ENCODE assay signal across 7 mouse cellular contexts in genomic region chr11:121702895-121703618, GRCm38 (mm10). TPM values are rescaled to one million over a fixed set of nuclear protein-coding genes. Genes with fewer than 3 reads are reported as not detected.
DNase-seq lines count a peak whose midpoint lies in the region; ATAC-seq lines count a peak whose summit lies in the region.

No protein-coding gene starts in this region.

- peaks cover 8% of the 10 kb centered on the region for H3K36me3 ChIP-seq in megakaryocyte, embryonic 14.5 days (replicated peaks; ENCODE audit: low read length)

- peaks cover 38% of the 10 kb centered on the region for H3K27me3 ChIP-seq in megakaryocyte, embryonic 14.5 days (replicated peaks)

- H3K4me3 ChIP-seq in megakaryocyte, embryonic 14.5 days (replicated peaks), result peak overlapping the region; percentile 97

- peak; percentile 44 for DNase-seq in ZHBTc4 (ENCODE audit: low read depth, low spot score)
- peak; percentile 26 to 32 for DNase-seq in cerebellum, postnatal 4 days (ENCODE audit: low spot score in 2 of 2)
- peak; percentile 78 for DNase-seq in gastrocnemius, postnatal 14 days
- peak; percentile 56 to 74 for DNase-seq in left cerebral cortex, postnatal 14 days (ENCODE audit: low spot score in 2 of 2)
- DNase-seq in right cerebral cortex, postnatal 25 days, result peak; percentile 50

- no peaks in the 10 kb centered on the region for H3K9me3 ChIP-seq in megakaryocyte, embryonic 14.5 days

- intact Hi-C loops in gastrocnemius, postnatal 14 days (cut with DNase I; ENCODE audit: low total_unique reads), result no loop called here
- intact Hi-C loops in left cerebral cortex, postnatal 14 days (cut with DNase I), result loop anchor here (5.0 kb wide), 1 partner anchor 46 kb away; no protein-coding TSS in a partner anchor

- ATAC-seq in inflammation-experienced regulatory T-cells, adult 6 months, result peak; percentile 51

- peaks cover 70% of the 10 kb centered on the region for H3K4me1 ChIP-seq in megakaryocyte, embryonic 14.5 days

RNA-seq across cellular contexts. Expression of gene Metrnl, which starts 1.7 kb away (rescaled TPM):
- total RNA-seq in gastrocnemius, postnatal 14 days (2021), result 10 to 100 TPM in 1 of 2 experiments, 1 to 10 TPM in 1; 8.9 to 15.3 TPM
- 1 to 10 TPM in 2 of 3 experiments, under 1 TPM in 1; 0.55 to 3.0 (median 2.1) TPM for polyA plus RNA-seq in inflammation-experienced regulatory T-cells, adult 6 months (2017; shearing (Covaris generic))
- total RNA-seq in left cerebral cortex, postnatal 14 days (2021), result 1 to 10 TPM; 8.1 to 9.1 TPM
- 2.1 and 12.5 TPM in 2 replicates for polyA plus RNA-seq in megakaryocyte, embryonic 14.5 days (2012; ENCODE audit: insufficient read depth, low replicate concordance)

RNA-seq across cellular contexts. Expression of gene B3gntl1, which starts 30.1 kb away (rescaled TPM):
- 1 to 10 TPM; 2.3 to 2.8 TPM for total RNA-seq in gastrocnemius, postnatal 14 days (2021)
- 10 to 100 TPM in 2 of 3 experiments, 1 to 10 TPM in 1; 6.4 to 12.1 (median 10.7) TPM for polyA plus RNA-seq in inflammation-experienced regulatory T-cells, adult 6 months (2017; shearing (Covaris generic))
- 1 to 10 TPM; 5.7 to 7.1 TPM for total RNA-seq in left cerebral cortex, postnatal 14 days (2021)
- polyA plus RNA-seq in megakaryocyte, embryonic 14.5 days (2012; ENCODE audit: insufficient read depth, low replicate concordance), result 0.60 and 0.77 TPM in 2 replicates

Comparison
In these comparisons a context has a peak if more than half of its experiments do, and no peak if none do; other contexts are left out.
1. Peak in every context shown above with its lines: DNase-seq, ATAC-seq and H3K4me3 ChIP-seq.